Mouse (Mus musculus) embryonic facial prominence, embryonic 12.5 days (tissue): ENCODE results near the gene Ankdd1a. TPM values are rescaled to one million over a fixed set of nuclear protein-coding genes. Genes with fewer than 3 reads are reported as not detected.
A peak's percentile ranks its signal among the peaks of the same experiment; 100 is the strongest.

Experiments used
- ATAC-seq: fragments of 200-750 bp; cut with Nextera tagmentation; 2 replicates; pipeline ENCODE4 v1.8.0; 2017; ENCODE audit not compliant: insufficient number of reproducible peaks, insufficient read depth, low FRiP score, low TSS enrichment
- H3K27ac ChIP-seq: fragments of 300-500 bp; sonication (generic); 2 replicates; pipeline ENCODE4 v1.5.1; 2016; ENCODE audit warnings: mild to moderate bottlenecking
- H3K27me3 ChIP-seq: fragments of 300-500 bp; sonication (generic); 2 replicates; pipeline ENCODE4 v1.6.1; 2016; ENCODE audit warnings: mild to moderate bottlenecking, moderate library complexity
- H3K36me3 ChIP-seq: fragments of 300-500 bp; sonication (generic); 2 replicates; pipeline ENCODE4 v1.6.1; 2016; ENCODE audit warnings: mild to moderate bottlenecking
- H3K4me1 ChIP-seq: fragments of 300-500 bp; sonication (generic); 2 replicates; pipeline ENCODE4 v1.6.1; 2016
- H3K4me2 ChIP-seq: fragments of 300-500 bp; sonication (generic); replicated peaks from 2 replicates; pipeline ENCODE4 v1.6.1; 2016; ENCODE audit warnings: mild to moderate bottlenecking, moderate library complexity
- H3K4me3 ChIP-seq: fragments of 300-500 bp; sonication (generic); 2 replicates; pipeline ENCODE4 v1.5.1; 2016; ENCODE audit warnings: mild to moderate bottlenecking
- H3K9ac ChIP-seq: fragments of 300-500 bp; sonication (generic); 2 replicates; pipeline ENCODE4 v1.6.1; 2016; ENCODE audit warnings: mild to moderate bottlenecking, moderate library complexity
- H3K9me3 ChIP-seq: fragments of 300-500 bp; sonication (generic); 2 replicates; pipeline ENCODE4 v1.6.1; 2016; ENCODE audit warnings: mild to moderate bottlenecking, moderate library complexity
- WGBS: fragments of 180-500 bp; shearing (Covaris S2); methylation state at CpG from one replicate; pipeline ENCODE4 v1.1.7; 2016; 5-methylcytosine and 5-hydroxymethylcytosine counted together
- polyA plus RNA-seq: library from polyadenylated mRNA; unstranded; fragments of >200 nt; fragmentation: Nextera tagmentation; extraction: Ambion mirVana; gene quantifications from 2 replicates; pipeline ENCODE4 v1.2.1, GENCODE M21; 2016

Gene Ankdd1a
- polyA plus RNA-seq, 1 experiment from 2014 or later, result not detected

GRCm38 (mm10) chr9:65525445-65526195 is 5.6 kb upstream of the Ankdd1a start:
- no peak overlapping the region for H3K4me3 ChIP-seq
- ATAC-seq, result no peak
- H3K27me3 ChIP-seq, result no peaks in the 10 kb centered on the region
- H3K9ac ChIP-seq, result no peak overlapping the region
- H3K36me3 ChIP-seq, result no peaks in the 10 kb centered on the region
- 84% methylated on average over 10 of the region's 10 CpGs for WGBS
- H3K27ac ChIP-seq, result no peak overlapping the region
- H3K4me2 ChIP-seq, result no peak overlapping the region
- H3K9me3 ChIP-seq, result no peaks in the 10 kb centered on the region
- peaks cover 7% of the 10 kb centered on the region; the same call in 1 of the 2 replicates for H3K4me1 ChIP-seq

GRCm38 (mm10) chr9:65523611-65524364 is 3.8 kb upstream of the Ankdd1a start:
- peak overlapping the region; percentile 35 for H3K4me2 ChIP-seq
- H3K27me3 ChIP-seq, result no peaks in the 10 kb centered on the region
- peaks cover 17% of the 10 kb centered on the region; the same call in 1 of the 2 replicates for H3K4me1 ChIP-seq
- no peak overlapping the region for H3K4me3 ChIP-seq
- no peaks in the 10 kb centered on the region for H3K9me3 ChIP-seq
- peak; percentile 76; the same call in 1 of the 2 replicates for ATAC-seq
- no peak overlapping the region for H3K27ac ChIP-seq
- no peaks in the 10 kb centered on the region for H3K36me3 ChIP-seq
- WGBS, result 26% methylated on average over 14 of the region's 14 CpGs
- H3K9ac ChIP-seq, result no peak overlapping the region

GRCm38 (mm10) chr9:65520505-65520876 is 498 bp upstream of the Ankdd1a start:
- Histone ChIP-seq H3K9me3 (no peaks in the 10 kb centered on the region), H3K4me3 (peak overlapping the region; percentile 28), H3K36me3 (no peaks in the 10 kb centered on the region), H3K4me2 (peak overlapping the region; percentile 65), H3K9ac (no peak overlapping the region), H3K27me3 (no peaks in the 10 kb centered on the region), H3K27ac (no peak overlapping the region), H3K4me1 (peaks cover 17% of the 10 kb centered on the region; the same call in 1 of the 2 replicates)
- WGBS, result 16% methylated on average over 11 of the region's 11 CpGs
- ATAC-seq, result no peak

- WGBS, result 58% methylated on average over 3 of the region's 3 CpGs
- H3K4me1 ChIP-seq, result 0 out of 2 replicates have a peak, but pooled peaks cover 3% of the 10 kb centered on the region
- no peak overlapping the region for H3K27ac ChIP-seq
- no peaks in the 10 kb centered on the region for H3K27me3 ChIP-seq
- H3K9ac ChIP-seq, result no peak overlapping the region
- ATAC-seq, result no peak
- no peak overlapping the region for H3K4me3 ChIP-seq
- H3K9me3 ChIP-seq, result no peaks in the 10 kb centered on the region
- no peaks in the 10 kb centered on the region for H3K36me3 ChIP-seq
- no peak overlapping the region for H3K4me2 ChIP-seq
Observed at GRCm38 (mm10) chr9:65514851-65515261, 5.1 kb downstream of the Ankdd1a start.

- Histone ChIP-seq H3K4me2 (no peak overlapping the region), H3K27me3 (no peaks in the 10 kb centered on the region), H3K4me3 (no peak overlapping the region), H3K9me3 (no peaks in the 10 kb centered on the region), H3K27ac (no peak overlapping the region), H3K9ac (no peak overlapping the region), H3K36me3 (no peaks in the 10 kb centered on the region), H3K4me1 (no peaks in the 10 kb centered on the region)
- 75% methylated on average over 8 of the region's 8 CpGs for WGBS
- ATAC-seq, result no peak
Observed at GRCm38 (mm10) chr9:65514431-65514830, 5.6 kb downstream of the Ankdd1a start.

- Histone ChIP-seq H3K4me1 (no peaks in the 10 kb centered on the region), H3K27ac (no peak overlapping the region), H3K9me3 (no peaks in the 10 kb centered on the region), H3K9ac (no peak overlapping the region), H3K27me3 (no peaks in the 10 kb centered on the region), H3K36me3 (no peaks in the 10 kb centered on the region), H3K4me2 (no peak overlapping the region), H3K4me3 (no peak overlapping the region)
- ATAC-seq, result no peak
- 83% methylated on average over 3 of the region's 3 CpGs for WGBS
Observed at GRCm38 (mm10) chr9:65512520-65512919, 7.5 kb downstream of the Ankdd1a start.

GRCm38 (mm10) chr9:65508449-65508848 is 11.5 kb downstream of the Ankdd1a start:
- Histone ChIP-seq H3K4me2 (no peak overlapping the region), H3K27ac (no peak overlapping the region), H3K9ac (no peak overlapping the region), H3K4me1 (no peaks in the 10 kb centered on the region), H3K4me3 (no peak overlapping the region), H3K36me3 (no peaks in the 10 kb centered on the region), H3K9me3 (no peaks in the 10 kb centered on the region), H3K27me3 (0 out of 2 replicates have a peak, but pooled peaks cover 4% of the 10 kb centered on the region)
- WGBS, result 75% methylated on average over 7 of the region's 7 CpGs
- ATAC-seq, result no peak

GRCm38 (mm10) chr9:65502721-65503505 is 17.1 kb downstream of the Ankdd1a start:
- H3K27me3 ChIP-seq, result 0 out of 2 replicates have a peak, but pooled peaks cover 4% of the 10 kb centered on the region
- H3K4me1 ChIP-seq, result peaks cover 9% of the 10 kb centered on the region; the same call in 1 of the 2 replicates
- 70% methylated on average over 21 of the region's 21 CpGs for WGBS
- H3K27ac ChIP-seq, result no peak overlapping the region
- no peak overlapping the region for H3K4me3 ChIP-seq
- ATAC-seq, result no peak
- H3K9me3 ChIP-seq, result no peaks in the 10 kb centered on the region
- H3K9ac ChIP-seq, result no peak overlapping the region
- no peak overlapping the region for H3K4me2 ChIP-seq
- no peaks in the 10 kb centered on the region for H3K36me3 ChIP-seq

- ATAC-seq, result no peak
- Histone ChIP-seq H3K36me3 (no peaks in the 10 kb centered on the region), H3K4me2 (no peak overlapping the region), H3K9ac (no peak overlapping the region), H3K27me3 (0 out of 2 replicates have a peak, but pooled peaks cover 4% of the 10 kb centered on the region), H3K4me1 (peaks cover 9% of the 10 kb centered on the region; the same call in 1 of the 2 replicates), H3K27ac (no peak overlapping the region), H3K9me3 (no peaks in the 10 kb centered on the region), H3K4me3 (no peak overlapping the region)
- WGBS, result 49% methylated on average over 8 of the region's 8 CpGs
Observed at GRCm38 (mm10) chr9:65502146-65502545, 17.8 kb downstream of the Ankdd1a start.

GRCm38 (mm10) chr9:65492851-65493250 is 27.1 kb downstream of the Ankdd1a start:
- no peaks in the 10 kb centered on the region for H3K9me3 ChIP-seq
- no peak overlapping the region for H3K27ac ChIP-seq
- no peak overlapping the region for H3K4me2 ChIP-seq
- ATAC-seq, result no peak
- H3K4me3 ChIP-seq, result no peak overlapping the region
- no peak overlapping the region for H3K9ac ChIP-seq
- H3K27me3 ChIP-seq, result no peaks in the 10 kb centered on the region
- peaks cover 4% of the 10 kb centered on the region; the same call in 1 of the 2 replicates for H3K36me3 ChIP-seq
- H3K4me1 ChIP-seq, result no peaks in the 10 kb centered on the region
- WGBS, result 93% methylated on average over 4 of the region's 4 CpGs

GRCm38 (mm10) chr9:65492351-65492750 is 27.6 kb downstream of the Ankdd1a start:
- no peaks in the 10 kb centered on the region for H3K9me3 ChIP-seq
- H3K36me3 ChIP-seq, result peaks cover 8% of the 10 kb centered on the region; the same call in 1 of the 2 replicates
- no peaks in the 10 kb centered on the region for H3K4me1 ChIP-seq
- ATAC-seq, result no peak
- H3K9ac ChIP-seq, result no peak overlapping the region
- H3K4me2 ChIP-seq, result no peak overlapping the region
- no peak overlapping the region for H3K27ac ChIP-seq
- no peaks in the 10 kb centered on the region for H3K27me3 ChIP-seq
- 84% methylated on average over 2 of the region's 2 CpGs for WGBS
- H3K4me3 ChIP-seq, result no peak overlapping the region
